Mouse (Mus musculus): ENCODE data around the gene Cacna1a. TPM values are rescaled to one million over a fixed set of nuclear protein-coding genes. Genes with fewer than 3 reads are reported as not detected.

Cacna1a gene
- total RNA-seq, 2 experiments from 2014 or later: 156 to 184 TPM

GRCm38 (mm10) chr8:84686191-84687002, 298.2 kb downstream of the Cacna1a start, which contains the start of gene Trmt1:
Gene Trmt1 (plus strand): TSS chr8:84686307.
- DNase-seq (ENCODE audit: low spot score in 2 of 2): peak in 1 of 2 experiments; percentile 55

- no peak for DNase-seq (ENCODE audit: low spot score in 2 of 2)
These were observed 298.9 kb downstream of the Cacna1a start for GRCm38 (mm10) chr8:84687003-84687704.

- peak; percentile 75 to 86 for DNase-seq (ENCODE audit: low spot score in 2 of 2)
These were observed 299.5 kb downstream of the Cacna1a start, which contains the start of gene Nacc1 for GRCm38 (mm10) chr8:84687705-84688100. Gene Nacc1 (minus strand): TSS chr8:84687862.

- peak; percentile 89 to 97 for DNase-seq (ENCODE audit: low spot score in 2 of 2)
These were observed 301.1 kb downstream of the Cacna1a start for GRCm38 (mm10) chr8:84689091-84689915.

Other genes starting within 250 kb of the Cacna1a start
- 10 to 100 TPM; 57.4 to 61.0 TPM for gene Cc2d1a, start 240.5 kb upstream of the Cacna1a start, total RNA-seq (2021)
- 1 to 10 TPM; 3.1 to 3.2 TPM for gene 4930432K21Rik, start 240.4 kb upstream of the Cacna1a start, total RNA-seq (2021)
- 1 to 10 TPM; 2.3 to 2.7 TPM for gene Nanos3, start 203.2 kb upstream of the Cacna1a start, total RNA-seq (2021)
- gene Zswim4, start 151.4 kb upstream of the Cacna1a start, total RNA-seq (2021): 10 to 100 TPM; 17.0 to 17.3 TPM
- gene D8Ertd738e, start 138.7 kb upstream of the Cacna1a start, total RNA-seq (2021): 100 to 1,000 TPM; 132 to 136 TPM
- 10 to 100 TPM; 17.4 to 17.5 TPM for gene Mri1, start 131.1 kb upstream of the Cacna1a start, total RNA-seq (2021)
- 10 to 100 TPM; 25.7 to 27.2 TPM for gene Ccdc130, start 118.1 kb upstream of the Cacna1a start, total RNA-seq (2021)

All from layer of hippocampus, adult 18-20 months (tissue).